Mouse (Mus musculus): ENCODE results near the gene Fam98a. TPM values are rescaled to one million over a fixed set of nuclear protein-coding genes. Genes with fewer than 3 reads are reported as not detected.

Fam98a gene
- polyA plus RNA-seq (2012; rRNA removed): 7.6 and 12.4 TPM in 2 replicates

- TF ChIP-seq CTCF (IDR thresholded peaks at IDR 0.05; ENCODE audit: insufficient read depth, low read length): peak; percentile 48
- TF ChIP-seq POLR2A (IDR thresholded peaks at IDR 0.05; ENCODE audit: borderline replicate concordance, extremely low read depth, low read depth, low read length): peak; percentile 88; the same call in 1 of the 2 replicates
- Histone ChIP-seq H3K4me1 (ENCODE audit: control insufficient read depth, insufficient read depth, low read length) (peaks cover 3% of the 10 kb centered on the region; the same call in 1 of the 2 replicates), H3K4me3 (replicated peaks; ENCODE audit: extremely low read depth, low read depth, low read length) (peak within 1 kb of the TSS; percentile 98)
- peak; percentile 94 for DNase-seq
- under 1% methylated on average over 56 of the region's 56 CpGs for WGBS
These were observed at the start of gene Fam98a for GRCm38 (mm10) chr17:75551512-75552400. Gene Fam98a, minus strand, starts transcription at chr17:75551946.

DNA sequence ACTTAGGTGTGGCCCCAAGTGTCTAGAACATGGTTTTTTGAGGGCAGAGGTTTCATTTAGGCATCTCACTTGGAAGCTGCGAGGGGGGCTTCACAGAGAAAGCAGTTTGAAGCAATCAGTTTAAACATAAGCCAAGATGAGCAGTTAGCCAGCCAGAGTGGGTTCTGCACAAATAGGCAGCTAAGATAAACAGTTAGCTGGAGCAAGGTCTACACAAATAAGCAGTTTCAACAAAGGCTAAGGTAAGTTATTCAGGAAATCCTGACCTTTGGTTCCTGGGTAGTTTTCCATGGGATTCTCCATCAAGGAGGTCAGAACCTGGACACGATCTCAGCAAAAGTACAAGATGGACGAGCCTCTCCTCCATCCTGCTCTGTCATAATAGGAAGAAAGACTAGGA lies 46.9 kb upstream of the Fam98a start:
- 54% methylated on average over 3 of the region's 3 CpGs for WGBS
- no peak for TF ChIP-seq POLR2A (IDR thresholded peaks at IDR 0.05; ENCODE audit: borderline replicate concordance, extremely low read depth, low read depth, low read length)
- TF ChIP-seq CTCF (IDR thresholded peaks at IDR 0.05; ENCODE audit: insufficient read depth, low read length): no peak
- H3K4me1 ChIP-seq (ENCODE audit: control insufficient read depth, insufficient read depth, low read length): no peaks in the 10 kb centered on the region
- H3K4me3 ChIP-seq (replicated peaks; ENCODE audit: extremely low read depth, low read depth, low read length): no peak overlapping the region
- no peak for DNase-seq

- no peak for TF ChIP-seq CTCF (IDR thresholded peaks at IDR 0.05; ENCODE audit: insufficient read depth, low read length)
- TF ChIP-seq POLR2A (IDR thresholded peaks at IDR 0.05; ENCODE audit: borderline replicate concordance, extremely low read depth, low read depth, low read length): no peak
- WGBS: 83% methylated on average over 1 of the region's 1 CpGs
- Histone ChIP-seq H3K4me1 (ENCODE audit: control insufficient read depth, insufficient read depth, low read length) (no peaks in the 10 kb centered on the region), H3K4me3 (replicated peaks; ENCODE audit: extremely low read depth, low read depth, low read length) (no peak overlapping the region)
- no peak for DNase-seq
These were observed 31.0 kb upstream of the Fam98a start for GRCm38 (mm10) chr17:75582738-75583137.

- no peak for TF ChIP-seq CTCF (IDR thresholded peaks at IDR 0.05; ENCODE audit: insufficient read depth, low read length)
- Histone ChIP-seq H3K4me3 (replicated peaks; ENCODE audit: extremely low read depth, low read depth, low read length) (no peak overlapping the region), H3K4me1 (ENCODE audit: control insufficient read depth, insufficient read depth, low read length) (no peaks in the 10 kb centered on the region)
- DNase-seq: no peak
- 59% methylated on average over 7 of the region's 7 CpGs for WGBS
These were observed 23.9 kb upstream of the Fam98a start for GRCm38 (mm10) chr17:75575608-75576007.

DNA sequence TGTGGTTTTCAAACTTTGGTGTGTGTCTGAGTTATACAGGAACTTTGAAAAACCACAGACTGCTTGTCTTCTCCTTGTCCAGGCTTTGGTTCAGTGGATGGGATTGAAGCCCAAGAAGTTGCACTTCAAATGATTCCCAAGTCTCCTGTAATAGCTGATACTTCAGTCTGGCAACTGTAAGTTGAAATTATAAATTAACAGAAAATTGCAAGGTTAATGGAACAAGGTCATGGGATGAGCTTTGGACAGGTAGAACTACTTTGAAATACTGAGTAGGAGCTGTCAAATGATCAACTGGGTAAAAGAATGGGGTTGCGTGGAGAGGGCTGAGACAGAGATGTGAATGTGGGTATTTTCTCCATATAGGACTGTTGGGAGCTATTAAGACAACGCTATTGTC lies 6.3 kb upstream of the Fam98a start:
- no peak for DNase-seq
- WGBS: 96% methylated on average over 2 of the region's 2 CpGs
- TF ChIP-seq POLR2A (IDR thresholded peaks at IDR 0.05; ENCODE audit: borderline replicate concordance, extremely low read depth, low read depth, low read length) (no peak), CTCF (IDR thresholded peaks at IDR 0.05; ENCODE audit: insufficient read depth, low read length) (no peak)
- Histone ChIP-seq H3K4me3 (replicated peaks; ENCODE audit: extremely low read depth, low read depth, low read length) (no peak overlapping the region), H3K4me1 (ENCODE audit: control insufficient read depth, insufficient read depth, low read length) (no peaks in the 10 kb centered on the region)

DNA sequence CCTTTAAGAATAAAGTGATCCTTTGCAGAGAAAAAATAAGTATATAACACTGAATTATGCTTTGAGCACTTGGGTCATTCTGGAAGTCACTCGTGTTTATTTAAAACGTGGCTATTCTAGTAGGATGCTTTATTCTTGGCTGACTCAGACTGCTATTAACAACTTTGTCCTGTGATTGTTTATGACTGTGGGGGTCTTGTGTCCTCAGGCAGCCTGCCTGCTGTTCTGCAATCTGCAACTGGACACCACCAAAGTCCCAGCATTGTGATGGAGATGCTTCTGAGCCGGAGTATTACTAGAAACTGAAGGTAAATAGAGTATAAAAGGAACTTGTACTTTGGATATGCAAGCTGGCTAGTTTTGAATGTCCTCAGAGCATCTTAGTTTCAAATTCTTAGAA lies 5.3 kb upstream of the Fam98a start:
- 35% methylated on average over 3 of the region's 3 CpGs for WGBS
- no peak for DNase-seq
- Histone ChIP-seq H3K4me3 (replicated peaks; ENCODE audit: extremely low read depth, low read depth, low read length) (no peak overlapping the region), H3K4me1 (ENCODE audit: control insufficient read depth, insufficient read depth, low read length) (no peaks in the 10 kb centered on the region)
- TF ChIP-seq CTCF (IDR thresholded peaks at IDR 0.05; ENCODE audit: insufficient read depth, low read length): no peak

- peaks cover 3% of the 10 kb centered on the region; the same call in 1 of the 2 replicates for H3K4me1 ChIP-seq (ENCODE audit: control insufficient read depth, insufficient read depth, low read length)
- no peak for TF ChIP-seq POLR2A (IDR thresholded peaks at IDR 0.05; ENCODE audit: borderline replicate concordance, extremely low read depth, low read depth, low read length)
- TF ChIP-seq CTCF (IDR thresholded peaks at IDR 0.05; ENCODE audit: insufficient read depth, low read length): no peak
- H3K4me3 ChIP-seq (replicated peaks; ENCODE audit: extremely low read depth, low read depth, low read length): peak overlapping the region; percentile 98
- WGBS: 29% methylated on average over 11 of the region's 11 CpGs
- DNase-seq: peak; percentile 12
These were observed 854 bp downstream of the Fam98a start for GRCm38 (mm10) chr17:75550771-75551413.

DNA sequence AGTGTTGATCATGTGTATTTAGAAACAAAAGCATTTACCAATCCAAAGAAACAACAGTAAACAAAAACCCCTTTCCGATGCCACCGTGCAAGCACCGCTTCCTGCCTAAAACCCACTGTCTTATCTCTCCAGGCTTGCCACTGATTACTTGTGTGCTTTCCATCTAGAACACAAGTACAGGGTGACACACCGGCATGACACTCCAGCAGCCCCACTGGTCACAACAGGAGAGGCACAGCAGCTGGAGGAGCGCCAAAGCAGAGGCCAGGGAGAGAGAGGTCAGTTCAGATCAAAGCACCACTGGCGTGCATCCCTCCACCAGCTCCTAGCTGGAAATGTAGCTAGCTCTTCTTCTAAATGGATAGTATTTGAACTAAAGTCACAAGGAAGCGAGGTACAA lies 7.5 kb downstream of the Fam98a start:
- DNase-seq: no peak
- no peak overlapping the region for H3K4me3 ChIP-seq (replicated peaks; ENCODE audit: extremely low read depth, low read depth, low read length)
- TF ChIP-seq CTCF (IDR thresholded peaks at IDR 0.05; ENCODE audit: insufficient read depth, low read length) (no peak), POLR2A (IDR thresholded peaks at IDR 0.05; ENCODE audit: borderline replicate concordance, extremely low read depth, low read depth, low read length) (no peak)
- 66% methylated on average over 7 of the region's 7 CpGs for WGBS
- H3K4me1 ChIP-seq (ENCODE audit: control insufficient read depth, insufficient read depth, low read length): peaks cover 3% of the 10 kb centered on the region; the same call in 1 of the 2 replicates

- H3K4me3 ChIP-seq (replicated peaks; ENCODE audit: extremely low read depth, low read depth, low read length): no peak overlapping the region
- no peak for DNase-seq
- TF ChIP-seq CTCF (IDR thresholded peaks at IDR 0.05; ENCODE audit: insufficient read depth, low read length) (no peak), POLR2A (IDR thresholded peaks at IDR 0.05; ENCODE audit: borderline replicate concordance, extremely low read depth, low read depth, low read length) (no peak)
- H3K4me1 ChIP-seq (ENCODE audit: control insufficient read depth, insufficient read depth, low read length): peaks cover 3% of the 10 kb centered on the region; the same call in 1 of the 2 replicates
- WGBS: 67% methylated on average over 7 of the region's 7 CpGs
These were observed 8.3 kb downstream of the Fam98a start for GRCm38 (mm10) chr17:75543434-75543833.
